Mouse (Mus musculus) heart, embryonic 12.5 days (tissue): ENCODE results near the gene Lmo3. TPM values are rescaled to one million over a fixed set of nuclear protein-coding genes. Genes with fewer than 3 reads are reported as not detected.

ENCODE experiments used
- ATAC-seq: fragments of 200-750 bp; cut with Nextera tagmentation; 2 replicates; pipeline ENCODE4 v1.8.0; 2017; ENCODE audit warnings: moderate TSS enrichment, moderate library complexity; ENCODE audit not compliant: insufficient number of reproducible peaks, low FRiP score
- H3K27ac ChIP-seq: fragments of 300-500 bp; sonication (generic); 2 replicates; pipeline ENCODE4 v1.5.1; 2016; ENCODE audit warnings: mild to moderate bottlenecking, moderate library complexity; ENCODE audit not compliant: poor library complexity, severe bottlenecking
- H3K27me3 ChIP-seq: fragments of 300-500 bp; sonication (generic); replicated peaks from 2 replicates; pipeline ENCODE4 v1.6.1; 2016; ENCODE audit warnings: mild to moderate bottlenecking, moderate library complexity
- H3K36me3 ChIP-seq: fragments of 300-500 bp; sonication (generic); 2 replicates; pipeline ENCODE4 v1.6.1; 2016; ENCODE audit warnings: mild to moderate bottlenecking, moderate library complexity
- H3K4me1 ChIP-seq: fragments of 300-500 bp; sonication (generic); replicated peaks from 2 replicates; pipeline ENCODE4 v1.6.1; 2016; ENCODE audit warnings: mild to moderate bottlenecking
- H3K4me2 ChIP-seq: fragments of 300-500 bp; sonication (generic); 2 replicates; pipeline ENCODE4 v1.6.1; 2016; ENCODE audit warnings: mild to moderate bottlenecking, moderate library complexity
- H3K4me3 ChIP-seq: fragments of 300-500 bp; sonication (generic); 2 replicates; pipeline ENCODE4 v1.5.1; 2016; ENCODE audit warnings: mild to moderate bottlenecking
- H3K9ac ChIP-seq: fragments of 300-500 bp; sonication (generic); 2 replicates; pipeline ENCODE4 v1.6.1; 2016; ENCODE audit warnings: mild to moderate bottlenecking, moderate library complexity
- H3K9me3 ChIP-seq: fragments of 300-500 bp; sonication (generic); replicated peaks from 2 replicates; pipeline ENCODE4 v1.6.1; 2016; ENCODE audit warnings: mild to moderate bottlenecking, moderate library complexity
- WGBS: fragments of 180-500 bp; shearing (Covaris S2); methylation state at CpG from one replicate; pipeline ENCODE4 v1.1.7; 2016; 5-methylcytosine and 5-hydroxymethylcytosine counted together
- polyA plus RNA-seq: library from polyadenylated mRNA; unstranded; fragments of >200 nt; fragmentation: Nextera tagmentation; extraction: Ambion mirVana; gene quantifications from 2 replicates; pipeline ENCODE4 v1.2.1, GENCODE M21; 2016

The Lmo3 gene
- 1.4 and 1.5 TPM in 2 replicates for polyA plus RNA-seq

DNA sequence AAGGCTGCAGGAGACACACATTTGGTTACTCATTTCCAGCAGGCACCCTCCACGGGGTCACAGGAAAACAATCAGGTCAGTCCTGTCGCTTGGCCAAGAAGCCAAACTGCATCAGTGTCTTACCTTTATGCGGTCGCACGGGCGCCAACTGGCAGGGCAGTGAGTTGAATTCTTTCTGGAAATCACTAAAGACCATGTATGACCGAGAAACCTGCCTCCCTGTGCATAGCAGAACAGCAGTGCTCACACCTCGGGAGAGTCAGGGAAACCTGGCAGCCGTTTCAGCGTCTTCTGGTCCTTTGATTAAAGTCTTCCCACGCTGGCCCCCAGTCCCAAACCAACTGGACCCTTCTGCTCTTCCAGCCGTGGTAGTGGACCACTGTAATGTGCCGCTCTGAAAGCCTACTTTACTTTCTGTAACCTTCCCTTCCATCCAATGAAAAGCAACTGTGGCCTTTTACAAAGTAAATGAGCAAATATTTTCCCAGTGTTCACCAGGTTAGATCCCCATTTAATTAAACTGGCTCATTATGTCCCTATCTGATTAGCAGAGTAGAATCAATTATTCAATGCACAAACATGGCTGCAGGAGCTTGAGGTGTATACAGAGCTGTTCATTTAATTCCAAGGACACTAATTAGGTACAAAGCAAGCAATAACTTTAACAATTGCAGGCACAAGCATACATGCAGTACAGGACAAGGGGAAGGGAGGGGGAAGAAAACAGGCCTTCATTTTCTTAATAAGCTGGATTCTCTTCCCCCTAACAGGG is at the start of gene Lmo3:
TSS of gene Lmo3 (minus strand) at position 235 of the 772 bp plus-strand sequence.
- WGBS = 78% methylated on average over 13 of the region's 13 CpGs
- Histone ChIP-seq H3K9me3 (no peaks in the 10 kb centered on the region), H3K36me3 (no peaks in the 10 kb centered on the region), H3K4me2 (no peak within 1 kb of the TSS), H3K9ac (no peak within 1 kb of the TSS), H3K4me3 (no peak within 1 kb of the TSS), H3K27ac (no peak within 1 kb of the TSS), H3K27me3 (no peaks in the 10 kb centered on the region), H3K4me1 (no peaks in the 10 kb centered on the region)
- ATAC-seq = no peak

GRCm38 (mm10) chr6:138620786-138621185 is 39.0 kb upstream of the Lmo3 start:
- Histone ChIP-seq H3K36me3 (no peaks in the 10 kb centered on the region), H3K27me3 (no peaks in the 10 kb centered on the region), H3K9ac (no peak overlapping the region), H3K4me2 (no peak overlapping the region), H3K4me3 (no peak overlapping the region), H3K27ac (no peak overlapping the region), H3K9me3 (no peaks in the 10 kb centered on the region), H3K4me1 (no peaks in the 10 kb centered on the region)
- ATAC-seq = no peak

GRCm38 (mm10) chr6:138618396-138618795 is 36.6 kb upstream of the Lmo3 start:
- ATAC-seq = no peak
- Histone ChIP-seq H3K4me2 (no peak overlapping the region), H3K4me1 (no peaks in the 10 kb centered on the region), H3K9ac (no peak overlapping the region), H3K4me3 (no peak overlapping the region), H3K36me3 (no peaks in the 10 kb centered on the region), H3K27me3 (no peaks in the 10 kb centered on the region), H3K27ac (no peak overlapping the region), H3K9me3 (no peaks in the 10 kb centered on the region)
- 80% methylated on average over 3 of the region's 3 CpGs for WGBS

GRCm38 (mm10) chr6:138597016-138597415 is 15.2 kb upstream of the Lmo3 start:
- Histone ChIP-seq H3K9me3 (no peaks in the 10 kb centered on the region), H3K9ac (no peak overlapping the region), H3K4me3 (no peak overlapping the region), H3K4me2 (no peak overlapping the region), H3K27ac (no peak overlapping the region), H3K27me3 (no peaks in the 10 kb centered on the region), H3K4me1 (no peaks in the 10 kb centered on the region), H3K36me3 (no peaks in the 10 kb centered on the region)
- WGBS = 71% methylated on average over 15 of the region's 15 CpGs
- ATAC-seq = no peak

- 72% methylated on average over 10 of the region's 10 CpGs for WGBS
- no peak overlapping the region for H3K9ac ChIP-seq
Measured at GRCm38 (mm10) chr6:138595991-138596698, 14.4 kb upstream of the Lmo3 start.

DNA sequence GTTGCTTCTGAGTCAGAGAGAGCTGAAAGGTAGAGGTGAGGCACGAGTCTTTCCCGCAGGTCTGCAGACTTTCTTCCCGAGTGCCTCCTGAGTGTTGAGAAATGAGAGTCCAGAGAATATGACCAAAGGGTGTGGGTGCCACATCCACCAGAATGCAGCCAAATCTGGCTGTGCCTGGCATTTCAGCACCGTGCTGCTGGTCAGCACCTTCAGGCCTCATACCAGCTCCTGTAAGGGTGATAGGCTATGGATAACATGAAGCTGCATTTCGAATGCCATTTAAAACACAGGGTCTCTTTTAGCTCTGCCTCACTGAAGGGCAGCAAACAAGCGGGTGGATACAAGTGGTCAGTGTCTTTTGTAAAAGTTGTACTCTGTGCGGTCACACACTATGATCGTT is 1.5 kb upstream of the Lmo3 start:
- H3K9me3 ChIP-seq = no peaks in the 10 kb centered on the region
- H3K27me3 ChIP-seq = no peaks in the 10 kb centered on the region
- no peak overlapping the region for H3K27ac ChIP-seq
- no peak overlapping the region for H3K9ac ChIP-seq
- ATAC-seq = no peak
- H3K4me2 ChIP-seq = no peak overlapping the region
- no peaks in the 10 kb centered on the region for H3K4me1 ChIP-seq
- WGBS = 59% methylated on average over 8 of the region's 8 CpGs
- no peaks in the 10 kb centered on the region for H3K36me3 ChIP-seq
- H3K4me3 ChIP-seq = no peak overlapping the region

More at GRCm38 (mm10) chr6:138595991-138596698, 14.4 kb upstream of the Lmo3 start:
- Histone ChIP-seq H3K27ac (no peak overlapping the region), H3K9me3 (no peaks in the 10 kb centered on the region), H3K4me3 (no peak overlapping the region), H3K4me1 (no peaks in the 10 kb centered on the region), H3K36me3 (no peaks in the 10 kb centered on the region), H3K27me3 (no peaks in the 10 kb centered on the region), H3K4me2 (no peak overlapping the region)
- no peak for ATAC-seq

GRCm38 (mm10) chr6:138582506-138583000 is 785 bp upstream of the Lmo3 start:
- no peaks in the 10 kb centered on the region for H3K36me3 ChIP-seq
- ATAC-seq = no peak
- H3K4me1 ChIP-seq = no peaks in the 10 kb centered on the region
- H3K9me3 ChIP-seq = no peaks in the 10 kb centered on the region
- H3K27ac ChIP-seq = no peak overlapping the region
- 74% methylated on average over 4 of the region's 4 CpGs for WGBS
- H3K9ac ChIP-seq = no peak overlapping the region
- no peaks in the 10 kb centered on the region for H3K27me3 ChIP-seq
- H3K4me3 ChIP-seq = no peak overlapping the region
- no peak overlapping the region for H3K4me2 ChIP-seq

DNA sequence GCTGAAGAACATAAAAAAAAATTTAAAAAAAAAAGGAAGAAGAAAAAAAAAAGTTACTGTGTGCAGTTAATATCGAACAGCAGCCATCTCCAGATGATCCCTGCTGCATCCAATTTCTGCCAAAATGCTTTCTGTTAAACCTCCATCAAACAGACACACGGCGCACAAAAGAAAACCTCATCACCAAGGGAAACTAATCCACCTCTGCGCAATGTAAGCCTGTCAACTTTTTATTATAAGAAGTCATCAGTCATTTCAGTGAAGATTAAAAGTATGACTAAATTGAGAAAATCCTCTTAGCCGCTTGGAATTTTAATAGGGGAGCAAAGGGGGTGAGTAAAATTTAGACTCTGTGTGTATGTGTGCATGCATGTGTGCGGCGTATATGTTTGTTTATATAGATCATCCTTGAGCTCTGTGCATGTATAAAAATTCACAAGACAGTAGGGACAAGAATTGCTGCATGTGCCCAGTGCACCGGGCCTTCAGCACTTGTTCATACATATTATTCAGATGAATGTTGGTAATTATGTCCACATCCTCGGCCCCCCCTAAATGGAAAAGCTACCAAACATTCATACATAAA is 1.2 kb downstream of the Lmo3 start:
- Histone ChIP-seq H3K27me3 (no peaks in the 10 kb centered on the region), H3K4me2 (no peak overlapping the region), H3K27ac (no peak overlapping the region), H3K4me3 (no peak overlapping the region), H3K4me1 (no peaks in the 10 kb centered on the region), H3K9ac (no peak overlapping the region), H3K36me3 (no peaks in the 10 kb centered on the region), H3K9me3 (no peaks in the 10 kb centered on the region)
- WGBS = 78% methylated on average over 9 of the region's 9 CpGs
- ATAC-seq = no peak

- ATAC-seq = no peak
- H3K27me3 ChIP-seq = no peaks in the 10 kb centered on the region
- H3K4me2 ChIP-seq = no peak overlapping the region
- no peaks in the 10 kb centered on the region for H3K9me3 ChIP-seq
- H3K36me3 ChIP-seq = no peaks in the 10 kb centered on the region
- H3K4me1 ChIP-seq = no peaks in the 10 kb centered on the region
- no peak overlapping the region for H3K9ac ChIP-seq
- WGBS = 80% methylated on average over 2 of the region's 2 CpGs
- H3K4me3 ChIP-seq = no peak overlapping the region
- no peak overlapping the region for H3K27ac ChIP-seq
Measured at GRCm38 (mm10) chr6:138563416-138563815, 18.4 kb downstream of the Lmo3 start.

DNA sequence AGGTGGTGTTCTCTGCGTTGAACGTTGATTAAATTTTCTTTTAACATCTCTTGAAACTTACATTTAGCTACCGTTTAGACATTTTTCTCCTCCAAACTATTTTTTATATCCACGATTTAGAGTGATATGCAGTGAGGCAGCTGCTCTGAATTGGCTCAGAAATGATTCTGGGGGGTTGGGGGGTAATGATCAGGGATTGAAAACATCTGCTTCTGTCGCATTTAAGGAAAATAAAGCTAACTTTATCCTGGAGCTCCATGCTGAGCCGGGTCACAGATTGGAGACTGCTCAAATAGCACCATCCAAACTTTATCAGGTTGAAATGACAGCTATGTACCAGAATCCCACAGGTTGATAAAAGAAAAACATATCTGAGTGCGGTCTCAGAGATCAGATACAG is 29.6 kb downstream of the Lmo3 start:
- H3K27ac ChIP-seq = no peak overlapping the region
- H3K9me3 ChIP-seq = no peaks in the 10 kb centered on the region
- H3K4me1 ChIP-seq = no peaks in the 10 kb centered on the region
- H3K4me2 ChIP-seq = no peak overlapping the region
- H3K4me3 ChIP-seq = no peak overlapping the region
- no peak for ATAC-seq
- no peaks in the 10 kb centered on the region for H3K27me3 ChIP-seq
- no peaks in the 10 kb centered on the region for H3K36me3 ChIP-seq
- 68% methylated on average over 7 of the region's 7 CpGs for WGBS
- H3K9ac ChIP-seq = no peak overlapping the region

DNA sequence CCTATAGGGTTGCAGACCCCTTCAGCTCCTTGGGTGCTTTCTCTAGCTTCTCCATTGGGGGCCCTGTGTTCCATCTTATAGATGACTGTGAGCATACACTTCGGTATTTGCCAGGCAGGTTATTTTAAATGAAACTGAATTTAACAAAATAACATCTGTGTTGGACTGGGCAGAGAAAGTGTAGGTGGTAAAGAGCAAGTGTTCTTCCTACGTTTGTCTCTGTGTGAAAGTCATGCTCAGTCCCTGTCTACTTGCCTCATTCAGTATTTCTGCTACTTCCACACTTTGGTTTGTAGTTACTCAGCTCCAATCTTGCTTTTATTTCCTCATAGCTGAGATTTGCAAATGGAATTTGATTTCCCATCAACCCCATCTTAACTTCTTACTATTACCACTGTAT is 46.9 kb downstream of the Lmo3 start:
- Histone ChIP-seq H3K27me3 (no peaks in the 10 kb centered on the region), H3K4me3 (no peak overlapping the region), H3K9me3 (no peaks in the 10 kb centered on the region), H3K4me1 (no peaks in the 10 kb centered on the region), H3K36me3 (no peaks in the 10 kb centered on the region), H3K9ac (no peak overlapping the region), H3K4me2 (no peak overlapping the region), H3K27ac (no peak overlapping the region)
- WGBS = 74% methylated on average over 2 of the region's 2 CpGs
- no peak for ATAC-seq
